Mouse (Mus musculus): ENCODE data around the gene Gm20518.

Gm20518 gene

GRCm38 (mm10) chr16:17807192-17808009 is 84.1 kb downstream of the Gm20518 start:
- DNase-seq (ENCODE audit: low spot score in 2 of 2) = peak; percentile 75 to 89

- peak in 1 of 2 experiments; percentile 68 for DNase-seq (ENCODE audit: low spot score in 2 of 2)
Observed at GRCm38 (mm10) chr16:17806581-17807191, 84.8 kb downstream of the Gm20518 start.

DNA sequence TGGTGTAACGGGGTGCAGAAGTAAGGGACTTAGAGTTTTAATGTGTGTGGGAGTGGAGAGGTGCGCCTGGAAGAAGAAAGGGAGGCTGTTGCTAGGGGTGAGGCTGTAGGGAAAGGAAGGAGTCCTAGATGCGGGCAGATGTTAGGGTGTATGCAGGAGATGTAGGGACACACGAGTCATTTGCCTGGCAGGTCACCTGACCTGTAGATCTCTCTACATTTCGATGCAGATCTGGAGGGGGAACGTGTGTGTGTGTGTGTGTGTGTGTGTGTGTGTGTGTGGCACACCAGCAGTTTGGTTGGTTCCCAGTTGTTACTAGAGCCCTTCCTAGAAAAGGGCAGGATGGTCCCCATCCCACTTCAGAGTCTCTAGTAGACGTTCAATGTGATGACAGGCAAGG is 86.5 kb downstream of the Gm20518 start:
- no peak for DNase-seq (ENCODE audit: low spot score in 2 of 2)

- peak in 1 of 2 experiments; percentile 65 for DNase-seq (ENCODE audit: low spot score in 2 of 2)
Observed at GRCm38 (mm10) chr16:17804449-17804912, 87.0 kb downstream of the Gm20518 start.

- no peak for DNase-seq (ENCODE audit: low spot score in 2 of 2)
Observed at GRCm38 (mm10) chr16:17803675-17804448, 87.6 kb downstream of the Gm20518 start.

GRCm38 (mm10) chr16:17802839-17803674 is 88.4 kb downstream of the Gm20518 start:
- peak in 1 of 2 experiments; percentile 60 for DNase-seq (ENCODE audit: low spot score in 2 of 2)

DNA sequence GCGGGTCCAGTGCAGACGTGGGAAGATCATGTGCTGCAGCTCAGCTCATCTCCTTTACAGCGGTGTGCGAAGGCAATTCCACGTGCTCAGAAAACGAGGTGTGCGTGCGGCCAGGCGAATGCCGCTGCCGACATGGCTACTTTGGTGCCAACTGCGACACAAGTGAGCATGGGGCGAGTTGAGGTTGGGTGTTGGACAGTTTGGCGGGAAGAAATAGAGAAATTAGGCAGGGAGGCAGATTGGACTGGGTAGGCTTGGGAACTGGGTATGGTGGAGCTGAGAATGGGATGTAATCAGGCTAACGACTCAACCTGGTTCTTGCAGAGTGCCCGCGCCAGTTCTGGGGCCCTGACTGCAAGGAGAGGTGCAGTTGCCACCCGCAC is 89.0 kb downstream of the Gm20518 start:
- DNase-seq (ENCODE audit: low spot score in 2 of 2) = no peak

GRCm38 (mm10) chr16:17801777-17802455 is 89.6 kb downstream of the Gm20518 start:
- DNase-seq (ENCODE audit: low spot score in 2 of 2) = no peak

DNA sequence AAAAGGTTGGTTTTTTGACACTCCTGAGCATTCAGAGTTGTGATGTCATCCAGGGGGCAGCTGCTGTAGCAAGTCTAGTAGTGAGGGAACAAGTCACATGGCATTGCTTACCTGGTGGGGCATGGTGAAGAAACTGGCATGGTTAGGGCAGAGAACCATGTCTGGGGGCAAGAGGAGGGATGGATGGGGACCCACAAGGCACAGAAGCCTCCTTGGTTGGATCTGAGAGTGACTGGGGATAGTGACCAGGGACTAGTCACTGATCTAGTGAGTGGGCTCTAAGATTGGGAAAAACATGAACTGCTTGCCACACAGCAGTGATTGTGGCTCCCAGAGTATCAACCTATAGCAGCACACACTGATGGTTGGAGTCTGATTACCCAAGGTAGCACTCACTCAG is 91.9 kb downstream of the Gm20518 start:
- no peak for DNase-seq (ENCODE audit: low spot score in 2 of 2)

DNA sequence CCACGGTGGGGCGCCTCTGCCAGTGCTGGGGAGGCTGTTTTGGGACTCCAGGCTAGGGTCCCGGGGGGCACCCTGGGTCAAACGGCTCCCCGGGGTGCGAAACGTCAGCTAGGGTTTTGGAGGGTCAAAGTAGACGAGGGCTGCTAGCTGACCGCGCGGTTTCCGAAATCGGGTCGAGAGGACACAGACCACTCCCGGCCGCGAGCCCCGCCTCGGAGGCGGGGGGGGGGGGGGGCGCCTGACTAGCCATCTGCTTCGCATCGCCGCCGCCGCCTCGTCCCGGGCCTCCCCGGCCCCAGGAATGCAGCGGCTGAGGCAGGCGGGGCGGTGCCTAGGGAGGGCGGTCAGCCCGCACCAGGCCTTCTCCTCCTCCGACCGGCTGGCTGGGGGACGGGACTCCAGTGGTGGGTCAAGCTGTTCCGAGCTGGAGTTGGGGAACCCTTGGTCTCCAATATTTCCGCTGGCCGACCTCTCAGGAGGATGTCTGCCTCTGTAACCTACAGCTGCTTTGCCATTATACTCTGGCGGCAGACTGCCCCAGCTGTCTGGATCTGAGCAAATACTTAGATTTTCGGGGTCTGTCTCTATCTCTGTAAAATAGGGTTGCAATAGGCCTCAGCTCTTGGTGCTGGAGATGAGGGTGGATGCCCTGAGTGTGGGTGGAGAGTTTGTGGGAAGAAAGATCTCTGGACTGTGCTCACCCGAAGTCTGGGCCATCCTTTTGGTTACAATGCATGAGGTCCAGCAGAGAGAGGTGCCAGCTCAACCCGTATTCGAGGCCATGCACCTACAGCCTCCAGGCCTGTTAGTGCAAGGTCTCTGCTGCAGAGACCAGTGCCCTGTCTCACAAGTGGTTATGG is 92.9 kb downstream of the Gm20518 start:
- DNase-seq (ENCODE audit: low spot score in 2 of 2) = no peak

DNA sequence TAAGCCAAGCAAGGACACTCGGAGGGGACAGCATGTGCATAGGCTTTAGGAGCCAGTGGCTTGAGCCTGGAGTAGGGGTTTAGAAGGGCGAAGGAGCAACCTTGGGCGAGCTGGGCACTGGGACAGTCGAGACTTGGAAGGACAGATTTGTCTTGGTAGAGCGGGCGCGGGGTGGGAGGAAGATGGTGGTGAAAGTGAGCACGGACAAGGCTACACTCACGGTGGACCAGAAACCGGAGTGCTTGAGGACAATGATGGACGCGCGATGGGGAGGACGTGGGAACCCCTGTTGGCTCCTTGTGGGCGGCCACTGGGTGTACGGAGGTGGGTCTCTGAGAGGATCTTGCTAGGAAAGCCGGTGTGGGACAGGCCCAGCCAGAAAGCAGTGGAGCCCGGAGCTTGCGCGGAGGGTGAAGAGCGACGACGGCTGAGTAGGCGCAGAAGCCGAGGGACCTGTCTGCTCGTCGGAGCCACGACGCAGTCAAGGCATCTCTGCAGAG is 93.6 kb downstream of the Gm20518 start:
- no peak for DNase-seq (ENCODE audit: low spot score in 2 of 2)

GRCm38 (mm10) chr16:17796971-17797811 is 94.3 kb downstream of the Gm20518 start, which contains the start of gene Scarf2:
TSS of gene Scarf2 (plus strand) at chr16:17797282.
- peak in 1 of 2 experiments; percentile 61 for DNase-seq (ENCODE audit: low spot score in 2 of 2)

GRCm38 (mm10) chr16:17796519-17796918 is 95.0 kb downstream of the Gm20518 start:
- no peak for DNase-seq (ENCODE audit: low spot score in 2 of 2)

DNA sequence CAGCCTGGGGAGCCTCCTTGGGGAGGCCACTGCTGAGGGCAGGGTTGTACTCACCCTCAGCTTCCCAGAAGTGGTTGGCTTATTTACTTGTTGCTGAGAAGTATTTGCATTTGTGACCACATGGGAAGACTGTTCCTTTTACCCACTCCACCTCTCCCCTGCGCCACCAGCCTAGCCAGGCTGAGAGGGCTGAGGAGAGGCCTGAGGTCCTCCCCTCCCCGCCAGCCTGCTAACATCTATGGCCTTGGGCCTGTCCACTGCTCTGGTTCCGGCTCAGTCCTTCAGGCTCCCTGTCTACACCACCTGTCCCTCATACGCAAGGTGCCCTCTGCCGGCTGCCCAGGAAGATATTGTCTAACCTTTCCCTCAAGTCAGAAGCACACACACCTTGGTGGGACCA is 95.8 kb downstream of the Gm20518 start:
- DNase-seq (ENCODE audit: low spot score in 2 of 2) = no peak

- DNase-seq (ENCODE audit: low spot score in 2 of 2) = no peak
Observed at GRCm38 (mm10) chr16:17794047-17794446, 97.4 kb downstream of the Gm20518 start.

DNA sequence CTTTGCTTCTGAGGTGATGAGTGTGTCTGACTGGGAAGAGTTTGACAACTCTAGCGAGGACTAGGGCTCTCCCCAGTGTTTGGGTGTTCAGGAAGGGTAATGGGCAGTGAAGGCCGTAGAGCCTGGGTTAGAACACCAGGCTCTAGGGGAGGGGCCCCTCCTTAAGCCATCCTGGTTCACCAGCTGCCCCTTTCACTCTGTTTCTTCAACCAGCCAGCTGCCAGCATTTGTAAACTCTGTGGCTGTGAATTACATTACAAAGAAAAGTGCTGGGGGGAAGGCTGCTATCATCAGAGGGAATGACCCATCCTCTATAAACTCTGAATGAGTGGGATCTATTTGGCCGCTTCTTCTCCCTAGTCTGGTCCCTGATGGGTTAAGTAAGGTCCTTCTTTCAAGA is 98.7 kb downstream of the Gm20518 start:
- DNase-seq (ENCODE audit: low spot score in 2 of 2) = no peak

DNA sequence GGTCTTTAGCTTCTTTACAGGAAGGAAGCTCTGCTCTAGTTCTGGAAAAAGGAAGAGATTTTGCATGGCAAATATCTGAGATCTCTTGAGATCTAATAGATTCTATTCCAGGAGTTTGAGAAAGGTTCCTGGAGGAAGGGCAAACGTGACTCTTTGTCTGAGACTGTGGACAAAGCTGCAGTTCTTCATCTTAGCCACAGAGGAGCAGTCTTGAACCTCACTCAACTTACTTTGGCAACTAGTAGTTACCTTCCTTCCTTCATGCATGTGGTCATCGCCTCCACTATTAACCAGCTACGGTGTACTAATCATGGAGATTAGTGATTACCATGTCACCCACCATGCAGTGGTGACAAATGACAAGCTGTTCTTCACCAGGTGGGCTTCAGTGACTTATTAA is 106.1 kb downstream of the Gm20518 start:
- no peak for DNase-seq (ENCODE audit: low spot score in 2 of 2)

Data from spleen, postnatal 4 days (tissue).